Mouse (Mus musculus) midbrain, embryonic 12.5 days (tissue): Measurements from ENCODE around the gene Tubgcp6. TPM values are rescaled to one million over a fixed set of nuclear protein-coding genes. Genes with fewer than 3 reads are reported as not detected.
A peak's percentile ranks its signal among the peaks of the same experiment; 100 is the strongest.

Experiments
- ATAC-seq: fragments of 200-750 bp; cut with Nextera tagmentation; 2 replicates; pipeline ENCODE4 v1.8.0; 2017; ENCODE audit warnings: low read depth, moderate TSS enrichment, moderate library complexity; ENCODE audit not compliant: low FRiP score
- H3K27ac ChIP-seq: fragments of 300-500 bp; sonication (generic); replicated peaks from 2 replicates; pipeline ENCODE4 v1.5.1; 2016; ENCODE audit warnings: mild to moderate bottlenecking
- H3K27me3 ChIP-seq: fragments of 300-500 bp; sonication (generic); 2 replicates; pipeline ENCODE4 v1.6.1; 2016; ENCODE audit warnings: mild to moderate bottlenecking
- H3K36me3 ChIP-seq: fragments of 300-500 bp; sonication (generic); 2 replicates; pipeline ENCODE4 v1.6.1; 2016
- H3K4me1 ChIP-seq: fragments of 300-500 bp; sonication (generic); 2 replicates; pipeline ENCODE4 v1.6.1; 2016
- H3K4me2 ChIP-seq: fragments of 300-500 bp; sonication (generic); replicated peaks from 2 replicates; pipeline ENCODE4 v1.6.1; 2016; ENCODE audit warnings: mild to moderate bottlenecking, moderate library complexity
- H3K4me3 ChIP-seq: fragments of 300-500 bp; sonication (generic); 2 replicates; pipeline ENCODE4 v1.5.1; 2016; ENCODE audit warnings: mild to moderate bottlenecking
- H3K9ac ChIP-seq: fragments of 300-500 bp; sonication (generic); replicated peaks from 2 replicates; pipeline ENCODE4 v1.6.1; 2016; ENCODE audit warnings: mild to moderate bottlenecking, moderate library complexity
- H3K9me3 ChIP-seq: fragments of 300-500 bp; sonication (generic); 2 replicates; pipeline ENCODE4 v1.6.1; 2016; ENCODE audit warnings: mild to moderate bottlenecking
- WGBS: fragments of 180-500 bp; shearing (Covaris S2); methylation state at CpG from one replicate; pipeline ENCODE4 v1.1.7; 2016; 5-methylcytosine and 5-hydroxymethylcytosine counted together
- polyA plus RNA-seq: library from polyadenylated mRNA; unstranded; fragments of >200 nt; fragmentation: Nextera tagmentation; extraction: Ambion mirVana; gene quantifications from 2 replicates; pipeline ENCODE4 v1.2.1, GENCODE M21; 2016

Gene Tubgcp6
- polyA plus RNA-seq, 1 experiment from 2014 or later = 25.0 TPM

- Histone ChIP-seq H3K9me3 (no peaks in the 10 kb centered on the region), H3K4me3 (peak within 1 kb of the TSS; percentile 55), H3K27ac (peak within 1 kb of the TSS; percentile 44), H3K4me2 (peak within 1 kb of the TSS; percentile 99), H3K4me1 (peaks cover 30% of the 10 kb centered on the region), H3K36me3 (peaks cover 33% of the 10 kb centered on the region), H3K9ac (peak within 1 kb of the TSS; percentile 64), H3K27me3 (peaks cover 26% of the 10 kb centered on the region)
- 0% methylated on average over 21 of the region's 21 CpGs for WGBS
- ATAC-seq = peak; percentile 79
Measured at GRCm38 (mm10) chr15:89140659-89141252, 17.8 kb upstream of the Tubgcp6 start, which contains the start of gene Mapk12. Gene Mapk12 (minus strand): TSS chr15:89140703.

GRCm38 (mm10) chr15:89140048-89140658 lies 17.2 kb upstream of the Tubgcp6 start:
- peak; percentile 56 for ATAC-seq
- Histone ChIP-seq H3K27me3 (peaks cover 26% of the 10 kb centered on the region), H3K4me2 (peak overlapping the region; percentile 99), H3K4me1 (peaks cover 30% of the 10 kb centered on the region), H3K9ac (peak overlapping the region; percentile 64), H3K36me3 (peaks cover 27% of the 10 kb centered on the region), H3K27ac (peak overlapping the region; percentile 44), H3K9me3 (no peaks in the 10 kb centered on the region), H3K4me3 (peak overlapping the region; percentile 55)
- WGBS = under 1% methylated on average over 53 of the region's 53 CpGs

GRCm38 (mm10) chr15:89138531-89138930 lies 15.6 kb upstream of the Tubgcp6 start:
- Histone ChIP-seq H3K4me1 (peaks cover 30% of the 10 kb centered on the region), H3K4me3 (no peak overlapping the region)
- WGBS = 91% methylated on average over 6 of the region's 6 CpGs

GRCm38 (mm10) chr15:89138046-89138405 lies 15.1 kb upstream of the Tubgcp6 start:
- 90% methylated on average over 7 of the region's 7 CpGs for WGBS
- ATAC-seq = no peak
- Histone ChIP-seq H3K4me2 (no peak overlapping the region), H3K9me3 (no peaks in the 10 kb centered on the region), H3K27me3 (peaks cover 26% of the 10 kb centered on the region), H3K36me3 (peaks cover 9% of the 10 kb centered on the region; the same call in 1 of the 2 replicates), H3K4me3 (0 out of 2 replicates have a peak overlapping the region, but pooled peaks have one; percentile 1), H3K27ac (no peak overlapping the region), H3K4me1 (peaks cover 30% of the 10 kb centered on the region), H3K9ac (no peak overlapping the region)

More at GRCm38 (mm10) chr15:89138531-89138930, 15.6 kb upstream of the Tubgcp6 start:
- Histone ChIP-seq H3K27me3 (peaks cover 26% of the 10 kb centered on the region), H3K36me3 (peaks cover 15% of the 10 kb centered on the region; the same call in 1 of the 2 replicates), H3K9me3 (no peaks in the 10 kb centered on the region), H3K4me2 (no peak overlapping the region), H3K27ac (no peak overlapping the region), H3K9ac (no peak overlapping the region)
- no peak for ATAC-seq

- H3K9me3 ChIP-seq = no peaks in the 10 kb centered on the region
- no peak for ATAC-seq
- H3K4me3 ChIP-seq = no peak overlapping the region
- H3K4me2 ChIP-seq = no peak overlapping the region
- peaks cover 22% of the 10 kb centered on the region for H3K27me3 ChIP-seq
- no peak overlapping the region for H3K27ac ChIP-seq
- 73% methylated on average over 11 of the region's 11 CpGs for WGBS
- peaks cover 30% of the 10 kb centered on the region for H3K4me1 ChIP-seq
- peaks cover 7% of the 10 kb centered on the region for H3K36me3 ChIP-seq
- no peak overlapping the region for H3K9ac ChIP-seq
Measured at GRCm38 (mm10) chr15:89137378-89138045, 14.6 kb upstream of the Tubgcp6 start.

- Histone ChIP-seq H3K4me3 (no peak overlapping the region), H3K27ac (no peak overlapping the region), H3K4me1 (peaks cover 30% of the 10 kb centered on the region), H3K27me3 (peaks cover 16% of the 10 kb centered on the region), H3K9me3 (no peaks in the 10 kb centered on the region), H3K4me2 (no peak overlapping the region), H3K9ac (no peak overlapping the region), H3K36me3 (peaks cover 15% of the 10 kb centered on the region; the same call in 1 of the 2 replicates)
- 94% methylated on average over 5 of the region's 5 CpGs for WGBS
- ATAC-seq = no peak
Measured at GRCm38 (mm10) chr15:89136461-89137155, 13.7 kb upstream of the Tubgcp6 start.

- Histone ChIP-seq H3K27me3 (no peaks in the 10 kb centered on the region), H3K4me3 (no peak overlapping the region), H3K9me3 (no peaks in the 10 kb centered on the region), H3K4me2 (no peak overlapping the region), H3K27ac (no peak overlapping the region), H3K36me3 (peaks cover 27% of the 10 kb centered on the region; the same call in 1 of the 2 replicates), H3K9ac (no peak overlapping the region), H3K4me1 (peaks cover 16% of the 10 kb centered on the region)
- WGBS = 85% methylated on average over 3 of the region's 3 CpGs
- no peak for ATAC-seq
Measured at GRCm38 (mm10) chr15:89131316-89131715, 8.4 kb upstream of the Tubgcp6 start.

- Histone ChIP-seq H3K4me3 (no peak overlapping the region), H3K9ac (no peak overlapping the region), H3K27ac (no peak overlapping the region), H3K4me1 (peaks cover 16% of the 10 kb centered on the region), H3K9me3 (no peaks in the 10 kb centered on the region), H3K4me2 (no peak overlapping the region), H3K36me3 (peaks cover 28% of the 10 kb centered on the region; the same call in 1 of the 2 replicates), H3K27me3 (no peaks in the 10 kb centered on the region)
- no peak for ATAC-seq
Measured at GRCm38 (mm10) chr15:89130245-89130644, 7.3 kb upstream of the Tubgcp6 start.

- Histone ChIP-seq H3K9me3 (no peaks in the 10 kb centered on the region), H3K27ac (peak within 1 kb of the TSS; percentile 76), H3K27me3 (no peaks in the 10 kb centered on the region), H3K4me3 (peak within 1 kb of the TSS; percentile 60), H3K4me1 (peaks cover 20% of the 10 kb centered on the region), H3K9ac (peak within 1 kb of the TSS; percentile 72), H3K4me2 (peak within 1 kb of the TSS; percentile 81), H3K36me3 (peaks cover 26% of the 10 kb centered on the region; the same call in 1 of the 2 replicates)
- 3% methylated on average over 36 of the region's 36 CpGs for WGBS
- peak; percentile 84 for ATAC-seq
Measured at GRCm38 (mm10) chr15:89128382-89129350, 5.8 kb upstream of the Tubgcp6 start, which contains the start of gene Hdac10. Gene Hdac10 (minus strand): TSS chr15:89128700.

GRCm38 (mm10) chr15:89127364-89127940 lies 4.5 kb upstream of the Tubgcp6 start:
- peaks cover 23% of the 10 kb centered on the region; the same call in 1 of the 2 replicates for H3K36me3 ChIP-seq
- H3K9me3 ChIP-seq = no peaks in the 10 kb centered on the region
- peak overlapping the region; percentile 81 for H3K4me2 ChIP-seq
- WGBS = 87% methylated on average over 8 of the region's 8 CpGs
- peak overlapping the region; percentile 72 for H3K9ac ChIP-seq
- H3K27ac ChIP-seq = no peak overlapping the region
- H3K27me3 ChIP-seq = no peaks in the 10 kb centered on the region
- H3K4me1 ChIP-seq = peaks cover 25% of the 10 kb centered on the region
- no peak for ATAC-seq
- H3K4me3 ChIP-seq = peak overlapping the region; percentile 60
